In genomic region chr12:3239544-3239943, GRCm38 (mm10) we compare ENCODE assay signal across 15 mouse cellular contexts.
"Had no signal": no experiment of that assay in that cellular context is flagged by ENCODE, and none has a peak within 500 bp of the region (broad histone marks: within the 10 kb centered on the region; RNA-seq: fewer than 3 reads in every experiment).

No protein-coding gene starts in this region.

- H3K9ac ChIP-seq: liver, embryonic 13.5 days; neural tube, embryonic 13.5 days had no signal

- DNase-seq: kidney, adult 11 months; kidney, adult 8-10 months; kidney, postnatal 14 days; kidney, postnatal 4 days; liver, embryonic 13.5 days; lung, adult 2 months; lung, postnatal 14 days; midbrain, embryonic 14.5 days; right cerebral cortex, postnatal 25 days; spleen, adult 18-20 months; thymus, adult 2 months; thymus, postnatal 14 days had no signal

- H3K27me3 ChIP-seq: liver, embryonic 13.5 days; neural tube, embryonic 13.5 days had no signal

- H3K27ac ChIP-seq: liver, embryonic 13.5 days; macrophage; neural tube, embryonic 13.5 days had no signal

- H3K9me3 ChIP-seq: neural tube, embryonic 13.5 days had no signal

- H3K4me2 ChIP-seq: liver, embryonic 13.5 days; midbrain, embryonic 11.5 days; neural tube, embryonic 13.5 days had no signal

- H3K4me3 ChIP-seq: liver, embryonic 13.5 days; neural tube, embryonic 13.5 days had no signal
